Mouse (Mus musculus) heart, adult 18-20 months (tissue): ENCODE data around the gene Gpatch8. TPM values are rescaled to one million over a fixed set of nuclear protein-coding genes. Genes with fewer than 3 reads are reported as not detected.
A peak's percentile ranks its signal among the peaks of the same experiment; 100 is the strongest.

Source experiments
- DNase-seq, 2 experiments: peaks; one replicate each; pipeline ENCODE4 v3.0.0; 2021 to 2022; ENCODE audit warnings: mixed read lengths in 1 of 2
- long read RNA-seq, 2 experiments: library from polyadenylated mRNA; stranded (forward); transcript quantifications; one replicate each; pipeline ENCODE4 v2.0.0; 2021
- total RNA-seq, 2 experiments: library from RNA; stranded (reverse); gene quantifications; 2 replicates each; pipeline ENCODE4 v1.2.3; 2021

Gene Gpatch8
- total RNA-seq, result 10 to 100 TPM; 17.3 to 18.6 TPM
- long read RNA-seq, experiment 1, partial matches to known transcripts, result 0 of 2 reads
- long read RNA-seq, experiment 1, other reads (novel, unspliced or antisense), result 2 of 2 reads
- long read RNA-seq, experiment 2, partial matches to known transcripts, result 0 of 5 reads
- long read RNA-seq, experiment 2, other reads (novel, unspliced or antisense), result 5 of 5 reads

DNA sequence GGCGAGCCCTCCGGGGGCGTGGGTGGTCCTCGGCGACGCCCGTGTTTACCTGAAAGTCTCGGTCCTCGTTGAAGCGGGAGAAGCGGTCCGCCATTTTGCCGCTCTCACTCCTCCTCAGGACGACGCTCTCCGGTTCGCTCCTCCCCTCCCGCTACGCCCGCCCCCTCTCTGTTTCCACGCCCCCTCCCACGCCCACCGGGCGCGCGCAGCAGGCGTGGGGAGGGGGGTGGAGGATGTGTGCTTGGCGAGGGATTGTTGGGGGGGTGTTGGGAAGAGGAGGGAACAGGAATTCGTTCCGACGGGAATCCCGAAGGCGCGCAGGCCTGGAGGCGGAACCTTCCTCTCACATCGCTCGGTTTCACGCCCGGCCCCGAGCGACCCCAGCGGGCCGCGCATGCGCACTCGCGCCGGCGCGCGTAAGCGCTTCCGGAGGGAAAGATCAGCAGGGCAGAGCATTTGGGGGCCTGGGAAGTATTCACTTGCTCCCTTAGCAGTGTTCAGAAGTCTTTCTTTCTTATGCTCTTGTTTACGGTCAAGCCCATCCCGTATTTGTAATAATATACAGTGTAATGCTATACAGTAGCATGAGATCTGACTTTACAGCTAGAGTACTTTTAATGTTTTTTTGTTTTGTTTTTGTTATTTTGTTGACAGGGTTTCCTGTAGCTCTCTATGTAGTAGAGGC is at the start of gene Gpatch8:
Gene Gpatch8 (minus strand): TSS at position 362 of the 685 bp plus-strand sequence.
- DNase-seq, result peak; percentile 94 to 97

GRCm38 (mm10) chr11:102604777-102605552 is 48.8 kb upstream of the Gpatch8 start:
- peak; percentile 21 to 58 for DNase-seq

- DNase-seq, result peak; percentile 89 to 94
These were observed 47.9 kb upstream of the Gpatch8 start, which contains the start of gene Fzd2 for GRCm38 (mm10) chr11:102604010-102604584. Gene Fzd2, plus strand, starts transcription at chr11:102604396.

DNA sequence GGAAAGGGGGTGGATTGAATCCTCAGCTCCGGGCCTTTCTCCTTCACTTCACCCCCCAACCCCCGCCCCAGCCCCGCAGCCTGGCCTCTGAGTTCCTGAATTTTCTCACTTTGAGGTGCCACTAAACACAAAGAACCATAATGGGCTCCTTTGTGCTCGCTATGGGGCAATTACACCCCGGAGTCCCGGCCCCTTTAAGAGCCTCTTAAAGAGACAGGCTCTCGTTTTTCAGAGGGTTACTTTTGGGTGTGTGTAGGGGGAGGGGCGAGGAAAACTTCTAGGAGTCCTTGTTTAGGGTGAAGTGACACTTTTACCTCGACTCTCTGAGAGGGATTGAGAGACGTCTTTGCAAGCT is 47.3 kb upstream of the Gpatch8 start:
- DNase-seq, result peak; percentile 75 to 85

DNA sequence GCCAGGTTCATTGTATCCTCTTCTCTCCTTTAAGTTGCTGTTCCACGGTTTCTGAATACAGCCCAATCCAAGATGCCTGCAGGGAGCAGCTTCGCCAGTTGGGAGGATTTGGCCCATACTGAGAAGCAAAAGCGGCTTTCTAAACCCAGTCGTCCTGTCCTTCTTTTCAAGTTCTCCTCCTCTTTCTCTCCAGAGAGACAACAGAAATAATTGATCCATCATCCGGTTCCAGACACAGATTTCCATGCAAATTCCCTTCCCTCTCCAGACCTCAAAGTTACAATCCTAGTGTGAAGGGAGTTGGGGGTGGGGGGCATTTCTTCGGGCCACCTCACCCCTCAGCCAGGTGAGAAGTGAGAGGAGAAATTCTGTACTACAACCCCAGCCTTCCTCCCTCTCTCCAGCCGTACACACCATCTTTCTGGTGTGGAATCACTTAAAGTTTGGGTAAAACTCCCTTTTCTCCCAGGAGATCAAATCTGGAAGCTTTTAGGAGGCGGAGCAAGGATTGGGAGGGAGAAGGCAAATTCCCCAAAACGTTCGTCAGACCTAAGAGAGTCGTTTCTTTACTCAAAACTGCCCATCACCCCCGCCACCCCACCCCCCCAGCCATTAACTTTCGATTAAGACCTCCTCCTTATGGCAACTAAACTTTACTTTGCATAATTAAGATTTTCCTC is 46.8 kb upstream of the Gpatch8 start:
- peak; percentile 54 to 68 for DNase-seq

DNA sequence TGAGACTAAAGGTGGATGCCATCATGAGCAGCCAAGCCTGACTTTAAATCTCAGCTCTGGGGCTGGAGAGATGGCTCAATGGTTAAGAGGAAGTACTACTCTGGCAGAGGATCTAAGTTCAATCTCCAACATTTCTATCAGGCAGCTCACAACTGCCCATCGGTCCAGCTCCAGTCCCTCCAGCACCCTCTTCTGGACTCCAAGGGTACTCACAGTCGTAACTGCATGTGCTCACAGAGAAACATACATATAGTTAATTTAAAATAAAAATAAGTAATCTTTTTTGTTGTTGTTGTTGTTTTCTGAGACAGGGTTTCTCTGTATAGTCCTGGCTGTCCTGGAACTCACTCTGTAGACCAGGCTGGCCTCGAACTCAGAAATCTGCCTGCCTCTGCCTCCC is 43.7 kb upstream of the Gpatch8 start:
- no peak for DNase-seq

DNA sequence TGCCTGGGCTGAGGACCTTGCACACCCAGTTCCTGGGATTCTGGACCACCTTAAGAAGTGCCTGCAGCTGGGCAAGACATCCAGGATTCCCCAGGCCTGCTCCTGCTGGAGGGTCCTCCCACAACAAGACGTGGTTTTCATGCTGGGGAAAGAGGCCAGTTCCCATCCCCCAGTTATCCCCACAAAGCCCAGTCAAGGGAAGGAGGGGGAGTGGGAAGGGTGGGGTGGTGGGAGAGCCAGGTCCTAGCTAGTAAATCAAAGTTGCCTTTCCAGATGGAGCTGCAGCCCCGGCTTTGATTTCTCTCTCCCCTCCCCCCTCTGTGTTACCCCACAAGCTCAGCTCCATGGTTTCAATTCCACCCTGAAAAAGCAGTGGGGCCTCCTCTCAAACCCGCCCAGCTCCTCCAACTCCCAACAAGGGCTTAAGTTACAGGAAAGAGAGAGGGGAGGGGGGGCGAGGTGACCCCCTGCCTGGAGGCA is 39.2 kb upstream of the Gpatch8 start:
- no peak for DNase-seq

DNA sequence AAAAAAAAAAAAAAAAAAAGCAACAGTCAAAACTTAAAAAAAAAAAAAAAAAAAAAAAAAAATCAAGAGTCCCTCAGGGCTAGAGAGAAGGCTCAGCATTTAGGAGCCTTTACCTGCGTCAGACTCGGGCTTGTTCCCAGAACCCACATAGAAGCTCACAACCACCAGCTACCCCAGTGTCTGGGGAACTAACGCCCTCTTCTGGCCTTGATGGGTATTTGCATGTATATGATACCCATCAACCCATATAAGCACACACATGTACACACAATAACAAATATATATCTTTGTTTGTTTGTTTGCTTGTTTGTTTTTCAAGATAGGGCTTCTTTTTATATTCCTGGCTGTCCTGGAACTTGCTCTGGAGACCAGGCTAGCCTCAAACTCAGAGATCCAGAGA is 31.4 kb upstream of the Gpatch8 start:
- no peak for DNase-seq

GRCm38 (mm10) chr11:102586445-102587130 is 30.4 kb upstream of the Gpatch8 start:
- DNase-seq, result no peak

DNA sequence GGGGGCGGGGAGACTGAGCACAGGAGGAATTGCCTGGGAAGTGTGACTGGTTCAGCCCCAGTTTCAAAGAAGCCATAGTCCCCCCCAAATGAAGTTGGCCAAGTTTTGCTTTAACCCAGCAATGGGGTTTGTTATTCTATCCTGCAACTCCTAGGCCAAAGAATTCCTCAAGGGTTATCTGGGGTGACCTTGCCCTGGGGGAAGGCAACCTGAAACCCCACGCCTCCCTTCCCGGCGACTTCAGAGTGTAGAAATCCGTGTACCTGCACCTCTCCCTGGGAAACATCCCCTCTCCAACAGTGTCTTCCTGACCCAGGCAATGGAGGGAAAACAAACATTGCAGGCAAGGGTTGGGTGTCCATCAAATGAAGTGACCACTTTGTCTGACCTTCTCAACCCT is 26.5 kb upstream of the Gpatch8 start:
- DNase-seq, result no peak

GRCm38 (mm10) chr11:102582016-102582610 is 25.9 kb upstream of the Gpatch8 start:
- DNase-seq, result peak; percentile 40 to 45

GRCm38 (mm10) chr11:102581281-102582015 is 25.3 kb upstream of the Gpatch8 start:
- DNase-seq, result peak; percentile 11 to 34

- no peak for DNase-seq
These were observed 23.8 kb upstream of the Gpatch8 start for GRCm38 (mm10) chr11:102580034-102580330.

DNA sequence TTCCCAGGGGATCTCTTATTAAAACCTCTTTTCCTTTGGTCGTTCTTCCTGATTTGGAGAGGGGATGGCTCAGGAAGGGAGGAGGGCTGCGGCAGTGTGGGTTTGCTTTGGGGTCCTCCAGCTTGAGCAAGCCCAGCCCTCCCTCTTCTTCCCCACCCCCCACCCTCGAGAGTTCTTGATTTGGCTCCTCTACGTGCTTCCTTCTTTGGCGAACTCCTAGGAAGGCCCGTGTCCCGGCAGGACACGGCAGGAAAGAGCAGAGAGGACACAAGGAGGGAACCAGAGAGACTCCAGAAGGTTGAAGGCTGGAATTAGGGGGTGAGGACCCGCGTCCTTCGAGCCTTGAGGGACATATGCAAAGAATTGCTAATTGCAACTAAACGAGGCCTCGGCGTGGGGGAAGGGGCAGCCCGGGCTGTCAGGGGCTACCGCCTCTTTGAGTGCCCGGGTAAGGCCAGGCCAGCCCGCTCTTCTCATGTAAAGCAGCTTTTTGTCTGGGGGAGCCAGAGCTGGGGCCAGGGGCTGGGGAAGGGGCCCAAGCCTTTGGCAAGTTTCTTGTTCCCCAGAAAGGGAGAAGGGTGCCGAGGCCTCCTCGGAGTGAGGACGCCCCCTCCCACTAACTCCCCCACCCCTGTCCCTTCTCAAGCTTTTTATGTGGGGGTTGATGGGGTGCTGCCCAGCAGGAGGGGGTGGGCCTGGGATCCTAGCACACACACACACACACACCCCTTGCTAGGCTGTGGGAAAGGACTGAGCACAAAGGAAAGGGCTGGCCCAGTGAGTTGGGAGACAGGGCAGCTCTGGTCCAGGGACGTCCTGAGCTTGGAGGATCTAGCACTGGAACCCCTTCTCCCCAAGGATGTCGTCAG is 23.2 kb upstream of the Gpatch8 start, which contains the start of gene Gm11627:
Gene Gm11627 (minus strand): TSS at position 297 of the 869 bp plus-strand sequence.
- DNase-seq, result peak in 1 of 2 experiments; percentile 48

DNA sequence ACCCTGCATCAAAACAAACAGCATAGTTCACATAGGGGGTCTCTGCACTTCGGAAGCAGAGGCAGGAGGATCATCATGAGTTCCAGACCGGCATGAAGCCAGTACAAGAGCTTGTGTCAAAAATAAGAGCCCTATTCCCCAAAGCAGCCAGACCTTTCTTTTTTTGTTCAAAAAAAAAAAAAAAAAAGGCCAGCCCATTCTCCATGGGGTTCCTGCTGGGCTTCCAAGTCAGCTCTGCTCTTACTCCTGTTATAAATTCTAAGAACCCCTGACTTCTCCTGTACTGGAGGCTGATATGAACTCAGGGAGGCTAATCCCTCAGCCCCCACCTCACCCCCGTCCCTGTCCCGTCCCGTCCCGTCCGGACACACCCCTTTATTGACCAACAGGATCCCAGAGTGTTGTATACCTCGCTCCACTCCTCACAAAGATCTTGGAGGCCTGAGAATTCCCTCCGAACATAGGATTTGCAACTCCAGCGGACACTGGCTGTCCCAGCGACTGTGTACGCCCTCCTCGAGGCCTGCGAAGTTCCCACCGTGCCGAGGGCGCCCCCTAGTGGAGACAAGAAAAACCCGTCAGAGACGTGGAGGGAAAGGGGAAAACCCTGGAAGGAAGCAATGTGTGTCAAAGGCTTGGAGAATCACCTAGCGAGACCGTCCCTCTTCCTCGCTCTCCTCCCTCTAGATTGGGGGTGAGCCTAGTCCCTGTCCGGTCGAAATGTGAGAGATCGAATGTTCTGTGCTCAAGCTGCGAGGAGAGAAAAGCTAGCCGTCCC is 22.3 kb upstream of the Gpatch8 start:
- peak; percentile 86 to 91 for DNase-seq

DNA sequence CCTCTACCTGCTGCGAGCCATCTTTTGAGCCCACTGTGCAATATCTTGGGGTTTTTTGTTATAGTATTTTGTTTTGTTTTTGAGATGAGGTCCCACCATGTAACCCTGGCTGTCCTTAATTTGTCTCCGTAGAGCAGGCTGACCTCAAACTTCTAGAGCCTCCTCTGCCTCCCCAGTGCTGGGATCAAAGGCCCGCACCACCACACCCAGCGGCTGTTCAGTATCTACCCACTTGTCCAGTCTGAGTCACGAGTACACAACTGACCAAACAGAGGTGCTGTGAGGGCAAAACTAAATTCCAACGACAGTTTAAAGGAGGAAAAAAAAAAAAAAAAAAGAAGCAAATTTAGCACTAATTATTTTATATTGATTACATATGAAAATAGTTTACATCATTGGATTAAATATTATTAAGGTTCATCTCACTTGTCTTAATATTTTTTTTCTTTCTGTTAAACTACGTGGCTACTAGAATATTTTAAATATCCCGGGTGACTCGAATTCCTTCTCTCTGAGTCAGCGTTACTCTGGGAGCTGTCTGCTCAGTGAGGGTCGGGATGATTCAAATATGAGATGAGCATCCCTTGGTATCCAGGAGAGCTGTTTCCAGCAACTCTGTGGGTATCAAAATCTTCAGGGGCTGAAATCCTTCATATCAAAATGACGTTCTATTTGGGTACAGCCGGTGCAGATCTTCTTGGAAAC is 20.0 kb upstream of the Gpatch8 start:
- DNase-seq, result no peak

- DNase-seq, result no peak
These were observed 18.8 kb upstream of the Gpatch8 start for GRCm38 (mm10) chr11:102575034-102575433.
